Mouse (Mus musculus) kidney, embryonic 14.5 days (tissue): ENCODE measurements around the gene Bves. TPM values are rescaled to one million over a fixed set of nuclear protein-coding genes. Genes with fewer than 3 reads are reported as not detected.
"Not testable (repeated sequence)": the region's sequence is repeated elsewhere in the genome, so short reads cannot be mapped to it uniquely, and the experiment has no call there.

Experiments
- ATAC-seq: fragments of 200-750 bp; cut with Nextera tagmentation; 2 replicates; pipeline ENCODE4 v1.8.0; 2017; ENCODE audit warnings: moderate number of reproducible peaks, mild to moderate bottlenecking, moderate TSS enrichment, moderate library complexity; ENCODE audit not compliant: low FRiP score, low TSS enrichment
- H3K27ac ChIP-seq: fragments of 300-500 bp; sonication (generic); 2 replicates; pipeline ENCODE4 v1.5.1; 2014; ENCODE audit warnings: low read depth, mild to moderate bottlenecking, low read length, moderate library complexity, mixed read lengths
- H3K27me3 ChIP-seq: fragments of 300-500 bp; sonication (generic); 2 replicates; pipeline ENCODE4 v1.6.1; 2014; ENCODE audit warnings: mild to moderate bottlenecking, low read length; ENCODE audit not compliant: control insufficient read depth, insufficient read depth
- H3K36me3 ChIP-seq: fragments of 300-500 bp; sonication (generic); 2 replicates; pipeline ENCODE4 v1.6.1; 2014; ENCODE audit warnings: low read length, mixed read lengths; ENCODE audit not compliant: control insufficient read depth, insufficient read depth
- H3K4me1 ChIP-seq: fragments of 300-500 bp; sonication (generic); 2 replicates; pipeline ENCODE4 v1.6.1; 2014; ENCODE audit warnings: low read length, mixed read lengths; ENCODE audit not compliant: control insufficient read depth, insufficient read depth
- H3K4me2 ChIP-seq: fragments of 300-500 bp; sonication (generic); replicated peaks from 2 replicates; pipeline ENCODE4 v1.6.1; 2014; ENCODE audit warnings: low read depth, mild to moderate bottlenecking, low read length
- H3K4me3 ChIP-seq: fragments of 300-500 bp; sonication (generic); 2 replicates; pipeline ENCODE4 v1.5.1; 2014; ENCODE audit warnings: mild to moderate bottlenecking, low read length
- H3K9ac ChIP-seq: fragments of 300-500 bp; sonication (generic); 2 replicates; pipeline ENCODE4 v1.6.1; 2014; ENCODE audit warnings: low read depth, mild to moderate bottlenecking, low read length, moderate library complexity
- H3K9me3 ChIP-seq: fragments of 300-500 bp; sonication (generic); 2 replicates; pipeline ENCODE4 v1.6.1; 2016; ENCODE audit warnings: low read length; ENCODE audit not compliant: control insufficient read depth
- WGBS: fragments of 180-500 bp; shearing (Covaris S2); extraction: QIAGEN DNeasy Blood & Tissue Kit; methylation state at CpG from one replicate; pipeline ENCODE4 v1.1.7; 2014; 5-methylcytosine and 5-hydroxymethylcytosine counted together
- polyA plus RNA-seq: library from polyadenylated mRNA; unstranded; fragments of >200 nt; fragmentation: Nextera tagmentation; extraction: Ambion mirVana; gene quantifications from 2 replicates; pipeline ENCODE4 v1.2.1, GENCODE M21; 2014

The Bves gene
- 1.2 TPM in 2 replicates for polyA plus RNA-seq

- WGBS = under 1% methylated on average over 109 of the region's 116 CpGs
- ATAC-seq = peak; percentile 82
These were observed at the start of gene Bves for GRCm38 (mm10) chr10:45335434-45336422. Gene Bves (plus strand): TSS chr10:45335772.

GRCm38 (mm10) chr10:45288351-45288750 is 47.2 kb upstream of the Bves start:
- Histone ChIP-seq H3K27me3 (peaks cover 19% of the 10 kb centered on the region), H3K4me3 (no peak overlapping the region), H3K4me1 (no peaks in the 10 kb centered on the region), H3K4me2 (no peak overlapping the region), H3K36me3 (no peaks in the 10 kb centered on the region), H3K27ac (no peak overlapping the region), H3K9ac (no peak overlapping the region), H3K9me3 (no peaks in the 10 kb centered on the region)
- WGBS = 46% methylated on average over 7 of the region's 7 CpGs
- ATAC-seq = no peak

More at GRCm38 (mm10) chr10:45335434-45336422, at the start of gene Bves:
- no peaks in the 10 kb centered on the region for H3K4me1 ChIP-seq
- peak within 1 kb of the TSS; percentile 79 for H3K4me2 ChIP-seq
- H3K9ac ChIP-seq = peak within 1 kb of the TSS; percentile 50
- peak within 1 kb of the TSS; percentile 62 for H3K4me3 ChIP-seq
- H3K27me3 ChIP-seq = peaks cover 25% of the 10 kb centered on the region
- no peak within 1 kb of the TSS for H3K27ac ChIP-seq
- H3K9me3 ChIP-seq = no peaks in the 10 kb centered on the region
- H3K36me3 ChIP-seq = no peaks in the 10 kb centered on the region

GRCm38 (mm10) chr10:45289218-45290105 is 46.1 kb upstream of the Bves start:
- ATAC-seq = peak; percentile 77
- peak overlapping the region; percentile 52 for H3K4me3 ChIP-seq
- H3K27ac ChIP-seq = no peak overlapping the region
- no peaks in the 10 kb centered on the region for H3K4me1 ChIP-seq
- 1% methylated on average over 71 of the region's 71 CpGs for WGBS
- peaks cover 19% of the 10 kb centered on the region for H3K27me3 ChIP-seq
- H3K4me2 ChIP-seq = peak overlapping the region; percentile 84
- no peaks in the 10 kb centered on the region for H3K36me3 ChIP-seq
- no peaks in the 10 kb centered on the region for H3K9me3 ChIP-seq
- peak overlapping the region; percentile 58 for H3K9ac ChIP-seq

- WGBS = 77% methylated on average over 5 of the region's 5 CpGs
- Histone ChIP-seq H3K36me3 (no peaks in the 10 kb centered on the region), H3K9me3 (no peaks in the 10 kb centered on the region), H3K27me3 (peaks cover 19% of the 10 kb centered on the region), H3K4me1 (no peaks in the 10 kb centered on the region), H3K4me3 (no peak overlapping the region), H3K9ac (no peak overlapping the region), H3K27ac (no peak overlapping the region), H3K4me2 (no peak overlapping the region)
- no peak for ATAC-seq
These were observed 45.0 kb upstream of the Bves start for GRCm38 (mm10) chr10:45290618-45291017.

- H3K4me1 ChIP-seq, ATAC-seq, H3K4me3 ChIP-seq, H3K4me2 ChIP-seq, H3K9ac ChIP-seq, H3K9me3 ChIP-seq, H3K27ac ChIP-seq, H3K36me3 ChIP-seq: not testable (repeated sequence)
- H3K27me3 ChIP-seq = peaks cover 19% of the 10 kb centered on the region
- WGBS = 66% methylated on average over 4 of the region's 4 CpGs
These were observed 43.4 kb upstream of the Bves start for GRCm38 (mm10) chr10:45292159-45292558.

GRCm38 (mm10) chr10:45295093-45295492 is 40.5 kb upstream of the Bves start:
- no peak for ATAC-seq
- WGBS = 86% methylated on average over 5 of the region's 5 CpGs
- Histone ChIP-seq H3K27ac (no peak overlapping the region), H3K4me2 (no peak overlapping the region), H3K9ac (no peak overlapping the region), H3K4me3 (no peak overlapping the region), H3K27me3 (0 out of 2 replicates have a peak, but pooled peaks cover 4% of the 10 kb centered on the region), H3K36me3 (no peaks in the 10 kb centered on the region), H3K4me1 (no peaks in the 10 kb centered on the region), H3K9me3 (no peaks in the 10 kb centered on the region)

GRCm38 (mm10) chr10:45298503-45298902 is 37.1 kb upstream of the Bves start:
- H3K9me3 ChIP-seq = no peaks in the 10 kb centered on the region
- no peak overlapping the region for H3K27ac ChIP-seq
- H3K9ac ChIP-seq = no peak overlapping the region
- H3K4me1 ChIP-seq = no peaks in the 10 kb centered on the region
- no peak for ATAC-seq
- H3K4me3 ChIP-seq = no peak overlapping the region
- WGBS = 78% methylated on average over 6 of the region's 6 CpGs
- H3K36me3 ChIP-seq = no peaks in the 10 kb centered on the region
- H3K27me3 ChIP-seq = no peaks in the 10 kb centered on the region
- no peak overlapping the region for H3K4me2 ChIP-seq

- no peak overlapping the region for H3K9ac ChIP-seq
- H3K9me3 ChIP-seq = no peaks in the 10 kb centered on the region
- no peaks in the 10 kb centered on the region for H3K36me3 ChIP-seq
- H3K4me2 ChIP-seq = no peak overlapping the region
- no peak overlapping the region for H3K27ac ChIP-seq
- no peaks in the 10 kb centered on the region for H3K4me1 ChIP-seq
- no peak overlapping the region for H3K4me3 ChIP-seq
- no peak for ATAC-seq
- WGBS = 79% methylated on average over 4 of the region's 4 CpGs
- H3K27me3 ChIP-seq = no peaks in the 10 kb centered on the region
These were observed 36.1 kb upstream of the Bves start for GRCm38 (mm10) chr10:45299509-45299908.
